Mouse (Mus musculus) splenic B cell, adult 2 months (primary cell): ENCODE measurements around the gene Cct7.

Source experiments
- DNase-seq: peaks from one replicate; pipeline ENCODE4 v3.0.0-alpha.2; 2011; ENCODE audit warnings: low read depth, low spot score
- H3K27me3 ChIP-seq: 2 replicates; pipeline ENCODE4 v1.6.1; 2012; ENCODE audit warnings: mild to moderate bottlenecking, low read length, moderate library complexity, mixed read lengths; ENCODE audit not compliant: control insufficient read depth, poor library complexity, insufficient read depth, severe bottlenecking
- H3K36me3 ChIP-seq: 2 replicates; pipeline ENCODE4 v1.6.1; 2012; ENCODE audit warnings: mild to moderate bottlenecking, low read length, moderate library complexity, mixed read lengths; ENCODE audit not compliant: control insufficient read depth, poor library complexity, insufficient read depth, severe bottlenecking

Gene Cct7

DNA sequence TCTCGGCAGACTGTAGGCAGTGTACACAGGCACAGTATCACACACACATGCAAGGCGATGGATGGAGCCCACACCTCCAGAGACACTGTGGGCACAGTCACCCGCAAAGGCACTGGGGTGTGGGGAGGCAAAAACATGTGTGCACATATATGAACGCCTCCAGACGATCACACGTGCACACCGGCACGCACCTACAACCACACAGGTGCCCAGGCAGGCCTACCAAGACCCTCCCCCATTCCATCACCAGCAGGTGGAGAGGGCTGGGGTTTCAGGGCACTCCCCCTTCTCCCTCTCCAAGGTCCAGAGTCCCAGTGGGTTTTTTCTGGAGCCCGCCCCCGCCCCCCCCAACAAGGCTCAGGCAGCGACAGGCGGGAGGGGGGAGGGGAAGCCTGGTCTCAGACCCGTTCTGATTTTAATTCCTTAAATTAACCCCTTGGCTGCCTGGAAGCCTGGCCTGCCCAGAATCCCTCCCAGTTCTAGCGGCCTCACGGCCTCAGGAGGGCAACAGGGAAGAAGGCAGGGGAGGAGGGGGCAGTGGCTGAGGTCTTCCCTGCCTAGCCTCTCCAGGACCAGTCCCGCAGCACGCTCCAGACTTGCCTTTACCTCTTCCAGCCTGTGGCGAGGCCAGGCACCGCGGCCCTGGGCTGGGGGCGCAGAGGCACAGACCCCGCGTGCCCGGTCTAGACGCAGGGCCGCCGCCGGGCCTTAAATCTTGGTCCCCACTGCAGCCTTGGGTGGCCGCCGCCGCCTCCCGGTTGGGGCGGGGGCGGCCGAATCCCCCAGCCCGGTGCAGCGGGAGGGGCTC is 51.0 kb downstream of the Cct7 start:
- no peaks in the 10 kb centered on the region for H3K27me3 ChIP-seq
- DNase-seq, result no peak
- H3K36me3 ChIP-seq, result no peaks in the 10 kb centered on the region

DNA sequence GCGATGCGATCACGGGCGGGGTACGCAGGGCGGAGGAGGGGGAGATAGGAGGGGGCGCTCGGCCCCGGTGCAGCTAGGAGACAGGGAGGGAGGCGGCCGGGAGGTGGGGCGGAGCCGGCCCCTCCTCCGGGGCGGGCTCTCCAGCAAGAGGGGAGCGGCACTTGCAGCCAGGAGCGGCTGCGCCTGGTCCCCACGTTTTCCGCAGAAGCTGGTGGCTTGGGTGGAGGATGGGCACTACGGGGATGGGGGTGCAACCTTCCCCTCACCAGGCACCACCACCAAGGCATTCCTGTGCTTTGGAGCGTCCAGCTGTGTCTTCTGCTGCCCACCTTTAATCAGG is 51.6 kb downstream of the Cct7 start, which contains the start of gene Fbxo41:
TSS of gene Fbxo41 (minus strand) at position 84 of the 340 bp plus-strand sequence.
- no peaks in the 10 kb centered on the region for H3K36me3 ChIP-seq
- H3K27me3 ChIP-seq, result no peaks in the 10 kb centered on the region
- DNase-seq, result no peak

DNA sequence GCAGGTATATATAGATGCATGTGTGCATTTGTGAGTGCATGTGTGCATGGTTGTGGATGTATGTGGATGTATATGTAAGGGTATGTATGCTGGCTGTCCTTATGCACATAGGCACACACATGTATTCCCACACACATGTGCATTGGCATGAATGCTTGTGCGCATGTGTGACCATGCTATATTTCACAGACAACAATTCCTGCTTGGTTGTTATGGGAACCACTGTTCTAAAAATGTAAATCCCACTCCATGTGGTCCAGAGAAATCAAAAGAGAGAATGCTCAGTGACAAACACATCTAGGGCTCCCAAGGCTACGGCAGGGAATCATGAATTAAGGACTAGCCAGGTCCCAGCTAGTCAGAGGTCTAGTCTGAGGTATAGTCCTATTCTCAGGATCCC is 53.6 kb downstream of the Cct7 start:
- no peaks in the 10 kb centered on the region for H3K27me3 ChIP-seq
- no peaks in the 10 kb centered on the region for H3K36me3 ChIP-seq
- DNase-seq, result no peak

DNA sequence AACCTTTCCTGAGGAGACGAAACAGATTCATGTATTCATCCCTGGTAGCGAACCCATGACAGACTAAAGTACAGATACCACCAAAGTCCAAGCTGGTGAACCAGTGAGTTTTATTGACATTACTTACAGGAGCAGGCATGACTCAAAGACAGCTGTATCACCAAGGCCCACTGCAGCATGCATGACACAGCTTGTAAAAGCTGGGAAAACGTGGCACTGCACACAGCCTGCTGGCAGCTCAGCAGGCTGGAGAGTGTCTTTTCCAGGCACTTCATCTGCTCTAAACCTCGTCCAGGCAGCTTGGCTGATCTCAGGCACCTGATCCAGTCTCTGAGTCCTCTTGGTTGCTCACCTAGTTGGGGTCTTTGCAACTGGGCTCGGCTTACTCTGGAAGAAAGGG is 57.3 kb downstream of the Cct7 start:
- Histone ChIP-seq H3K36me3 (no peaks in the 10 kb centered on the region), H3K27me3 (no peaks in the 10 kb centered on the region; the same call in 1 of the 2 replicates)
- DNase-seq, result no peak

DNA sequence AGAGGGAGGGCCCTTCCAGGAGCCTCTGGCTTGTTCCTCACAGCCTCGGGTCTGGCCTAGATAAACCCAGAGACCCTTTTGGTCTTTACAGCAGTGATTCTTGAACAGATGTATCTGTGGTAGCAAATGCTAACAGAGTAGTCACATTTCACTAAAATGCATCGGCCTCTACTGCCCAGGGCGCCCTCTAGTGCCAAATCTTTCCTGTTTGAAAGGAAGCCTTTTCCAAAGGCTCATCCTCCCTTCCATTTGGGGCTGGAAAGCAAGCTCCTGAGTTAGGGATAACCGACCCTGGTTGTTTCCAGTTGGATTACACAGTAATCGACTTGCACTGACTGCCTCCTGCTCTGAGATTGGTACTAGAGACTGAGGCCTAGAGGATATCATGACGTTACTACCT is 59.2 kb downstream of the Cct7 start:
- peak; percentile 7 for DNase-seq
- no peaks in the 10 kb centered on the region; the same call in 1 of the 2 replicates for H3K27me3 ChIP-seq
- H3K36me3 ChIP-seq, result no peaks in the 10 kb centered on the region

DNA sequence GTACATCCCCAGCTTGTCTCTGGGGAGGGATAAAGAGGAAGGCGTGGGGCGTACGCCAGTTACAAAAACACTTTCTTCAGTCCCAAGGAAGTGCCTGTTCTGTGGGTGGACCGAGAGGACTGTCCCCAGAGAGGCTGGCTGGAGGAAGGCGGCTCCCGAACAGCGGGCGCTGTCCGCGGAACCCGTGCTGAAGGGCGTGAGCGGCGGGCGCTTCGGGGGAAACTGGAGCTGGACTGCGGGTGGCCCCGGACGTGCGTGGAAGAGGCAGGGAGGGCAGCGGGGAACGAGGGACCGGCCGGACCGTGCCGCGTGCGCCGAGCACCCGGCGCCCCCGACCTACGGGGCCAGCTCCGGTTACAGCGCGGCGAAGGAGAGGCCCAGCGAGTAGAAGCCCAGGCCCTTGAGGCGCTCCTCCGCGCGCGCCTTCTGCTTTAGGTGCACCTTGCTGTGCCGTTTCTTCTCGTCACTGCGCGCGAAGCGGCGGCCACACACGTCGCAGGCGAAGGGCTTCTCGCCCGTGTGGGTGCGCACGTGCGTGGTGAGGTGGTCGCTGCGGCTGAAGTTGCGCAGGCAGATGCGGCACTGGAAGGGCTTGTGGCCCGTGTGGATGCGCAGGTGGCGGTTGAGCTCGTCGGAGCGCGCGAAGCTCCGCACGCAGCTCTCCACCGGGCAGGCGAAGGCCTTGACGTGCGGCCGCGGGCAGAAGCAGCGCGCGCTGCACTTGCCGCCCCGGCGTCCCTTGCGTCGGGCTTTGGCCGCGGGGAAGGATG is 60.2 kb downstream of the Cct7 start:
- no peaks in the 10 kb centered on the region; the same call in 1 of the 2 replicates for H3K27me3 ChIP-seq
- no peaks in the 10 kb centered on the region for H3K36me3 ChIP-seq
- DNase-seq, result no peak

DNA sequence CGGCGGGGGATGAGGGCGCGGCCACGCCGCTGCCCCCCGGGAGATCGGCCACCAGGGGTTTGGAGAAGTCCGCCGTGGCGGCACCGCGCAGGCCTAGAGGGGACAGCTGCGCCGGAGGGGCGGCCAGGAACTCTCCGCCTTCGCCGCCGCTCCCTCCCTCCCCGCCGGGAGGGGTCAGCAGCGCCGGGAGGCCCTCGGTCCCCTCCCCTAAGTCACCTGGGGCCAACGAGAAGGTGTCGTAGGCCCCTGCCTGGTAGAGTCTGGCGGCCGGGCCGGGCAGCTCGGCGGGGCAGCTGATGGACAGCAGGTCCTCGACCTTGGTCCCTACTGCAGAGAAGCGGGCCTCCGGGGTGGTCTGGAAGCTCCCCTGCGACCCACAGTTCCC is 60.7 kb downstream of the Cct7 start:
- Histone ChIP-seq H3K27me3 (no peaks in the 10 kb centered on the region; the same call in 1 of the 2 replicates), H3K36me3 (no peaks in the 10 kb centered on the region)
- no peak for DNase-seq

DNA sequence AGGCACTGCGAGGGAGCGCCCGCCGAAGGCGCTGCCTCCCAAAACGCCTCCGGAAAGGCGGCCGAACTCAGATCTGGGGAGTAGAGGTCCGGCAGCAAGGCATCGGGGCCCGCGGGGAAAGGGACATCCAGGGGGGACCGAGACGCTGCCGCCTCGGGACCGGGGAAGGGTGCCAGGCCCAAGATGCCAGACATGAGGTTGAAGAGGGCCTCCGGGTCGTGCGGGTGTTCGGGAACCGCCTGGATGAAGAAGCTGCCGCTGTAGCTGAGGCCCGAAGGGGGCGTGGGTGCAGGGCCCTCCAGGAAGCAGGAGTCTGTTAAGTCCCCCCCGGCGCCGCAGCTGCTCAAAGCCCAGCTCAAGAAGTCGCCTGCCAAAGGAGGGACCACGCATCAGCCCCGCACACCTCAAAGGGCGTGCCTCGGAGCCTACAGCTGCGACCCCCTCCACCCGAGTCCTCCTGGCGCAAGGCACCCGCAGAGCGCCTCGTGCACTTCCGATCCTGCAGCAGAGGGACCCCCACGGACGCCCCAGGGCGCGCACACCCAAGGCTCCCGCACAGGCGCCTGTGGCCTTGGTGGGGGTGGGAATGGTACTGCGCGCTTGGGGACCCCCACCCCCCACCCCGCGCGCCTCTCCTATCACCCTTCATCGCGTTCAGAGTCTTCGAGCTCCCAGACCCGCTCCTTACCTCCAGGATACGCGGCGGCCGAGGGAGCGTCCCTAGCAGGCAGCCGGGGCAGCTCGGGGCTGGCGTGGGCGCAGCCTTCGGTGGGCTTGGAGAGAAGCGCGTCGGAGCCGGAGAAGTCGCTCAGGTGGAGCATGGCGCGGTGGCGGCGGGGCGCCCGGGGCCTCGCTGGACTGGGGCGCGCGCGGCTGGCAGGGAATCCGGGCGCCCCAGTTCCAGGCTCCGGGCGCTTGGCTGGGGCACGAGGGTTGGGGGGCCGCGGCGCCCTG is 61.5 kb downstream of the Cct7 start:
- H3K27me3 ChIP-seq, result no peaks in the 10 kb centered on the region; the same call in 1 of the 2 replicates
- DNase-seq, result no peak
- H3K36me3 ChIP-seq, result no peaks in the 10 kb centered on the region

DNA sequence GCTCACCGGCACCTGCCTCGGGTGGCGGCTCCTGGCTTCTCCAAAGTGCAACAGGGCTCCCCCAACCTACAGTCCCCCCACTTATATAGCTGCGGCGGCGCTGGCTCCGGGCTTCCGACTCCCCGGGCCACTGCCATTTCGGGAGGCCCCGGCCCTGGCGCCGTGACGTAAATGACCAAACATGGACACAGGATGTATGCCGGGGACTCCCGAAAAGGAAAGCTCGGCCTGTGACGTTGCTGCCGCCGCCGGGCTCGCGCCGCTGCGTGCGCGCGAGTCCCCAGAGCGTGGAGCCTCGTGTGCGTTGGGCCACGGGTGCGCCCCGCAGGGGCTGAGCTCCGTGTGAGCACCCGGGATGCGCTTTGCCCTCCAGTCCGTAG is 62.2 kb downstream of the Cct7 start, which contains the start of gene Egr4:
TSS of gene Egr4 (minus strand) at position 59 of the 380 bp plus-strand sequence.
- H3K36me3 ChIP-seq, result no peaks in the 10 kb centered on the region
- DNase-seq, result peak; percentile 38
- H3K27me3 ChIP-seq, result no peaks in the 10 kb centered on the region; the same call in 1 of the 2 replicates

DNA sequence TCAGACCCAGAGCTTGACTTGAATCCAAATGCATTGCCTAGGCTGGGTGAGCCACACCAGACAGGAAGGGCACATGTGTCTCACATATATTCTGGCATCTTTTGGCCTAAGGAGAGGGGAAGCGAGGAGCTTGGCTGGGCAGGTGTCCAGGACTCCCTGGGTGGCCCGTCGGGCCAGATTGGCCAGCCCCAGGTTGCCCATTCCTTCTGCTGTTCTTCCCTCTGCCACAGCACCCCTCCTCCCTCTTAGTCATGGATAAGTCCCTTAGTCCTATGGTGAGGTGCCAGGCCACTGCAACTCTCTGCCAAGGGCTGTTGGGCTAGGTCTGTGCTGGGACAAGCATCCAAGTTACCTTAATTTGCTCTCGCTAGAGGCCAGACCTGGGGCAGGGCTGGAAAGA is 64.6 kb downstream of the Cct7 start:
- Histone ChIP-seq H3K36me3 (no peaks in the 10 kb centered on the region), H3K27me3 (no peaks in the 10 kb centered on the region; the same call in 1 of the 2 replicates)
- no peak for DNase-seq
